Mouse (Mus musculus) monocyte, adult 5-6 weeks (primary cell): ENCODE measurements around the gene Mcur1. TPM values are rescaled to one million over a fixed set of nuclear protein-coding genes. Genes with fewer than 3 reads are reported as not detected.
A peak's percentile ranks its signal among the peaks of the same experiment; 100 is the strongest.

Experiments
- ATAC-seq: fragments of 153-309, 156-312 bp; replicated peaks from 2 replicates; pipeline ENCODE4 v1.8.0; 2017; ENCODE audit warnings: mild to moderate bottlenecking; ENCODE audit not compliant: low TSS enrichment, insufficient number of reproducible peaks, severe bottlenecking, poor library complexity, low FRiP score
- total RNA-seq: library from RNA; stranded (forward); fragments of 200-1000, 200-491, 200-594 nt; gene quantifications from 3 replicates; pipeline ENCODE4 v1.2.3, GENCODE M21; 2017

Gene Mcur1
- total RNA-seq, 1 experiment from 2014 or later, result 32.0 TPM

- ATAC-seq, result no peak
Observed at GRCm38 (mm10) chr13:43567141-43567891, 7.3 kb upstream of the Mcur1 start.

GRCm38 (mm10) chr13:43566184-43566583 lies 6.2 kb upstream of the Mcur1 start:
- ATAC-seq, result no peak

GRCm38 (mm10) chr13:43565346-43565745 lies 5.4 kb upstream of the Mcur1 start:
- ATAC-seq, result peak; percentile 60

- ATAC-seq, result no peak
Observed at GRCm38 (mm10) chr13:43564733-43565132, 4.7 kb upstream of the Mcur1 start.

- no peak for ATAC-seq
Observed at GRCm38 (mm10) chr13:43562726-43563125, 2.7 kb upstream of the Mcur1 start.

- ATAC-seq, result peak; percentile 43; the same call in 1 of the 2 replicates
Observed at GRCm38 (mm10) chr13:43560458-43561411, 744 bp upstream of the Mcur1 start.

- ATAC-seq, result no peak
Observed at GRCm38 (mm10) chr13:43558959-43559358, 1.0 kb downstream of the Mcur1 start.

- ATAC-seq, result no peak
Observed at GRCm38 (mm10) chr13:43558357-43558756, 1.6 kb downstream of the Mcur1 start.

- ATAC-seq, result no peak
Observed at GRCm38 (mm10) chr13:43556913-43557542, 3.0 kb downstream of the Mcur1 start.

- no peak for ATAC-seq
Observed at GRCm38 (mm10) chr13:43555321-43555720, 4.7 kb downstream of the Mcur1 start.

- ATAC-seq, result no peak
Observed at GRCm38 (mm10) chr13:43554827-43555226, 5.2 kb downstream of the Mcur1 start.

- ATAC-seq, result no peak
Observed at GRCm38 (mm10) chr13:43550676-43551075, 9.3 kb downstream of the Mcur1 start.

- ATAC-seq, result no peak
Observed at GRCm38 (mm10) chr13:43549870-43550269, 10.1 kb downstream of the Mcur1 start.

- ATAC-seq, result peak; percentile 48; the same call in 1 of the 2 replicates
Observed at GRCm38 (mm10) chr13:43549078-43549698, 10.8 kb downstream of the Mcur1 start.

- no peak for ATAC-seq
Observed at GRCm38 (mm10) chr13:43548617-43549016, 11.4 kb downstream of the Mcur1 start.

- ATAC-seq, result peak; percentile 77
Observed at GRCm38 (mm10) chr13:43546861-43547260, 13.1 kb downstream of the Mcur1 start.

- ATAC-seq, result no peak
Observed at GRCm38 (mm10) chr13:43540205-43540815, 19.7 kb downstream of the Mcur1 start.

- no peak for ATAC-seq
Observed at GRCm38 (mm10) chr13:43539409-43539808, 20.6 kb downstream of the Mcur1 start.
